Mouse (Mus musculus) frontal cortex, postnatal 36 days (tissue): ENCODE data around the gene Cdc42bpa.

ENCODE experiments used
- DNase-seq, 2 experiments: peaks; one replicate each; pipeline ENCODE4 v3.0.0; 2022; ENCODE audit warnings: low spot score in 2 of 2

Cdc42bpa gene

GRCm38 (mm10) chr1:179959721-179960542, at the start of gene Cdc42bpa:
Gene Cdc42bpa (plus strand): TSS chr1:179960472.
- DNase-seq, result peak; percentile 56 to 68

- DNase-seq, result no peak
Observed at GRCm38 (mm10) chr1:179913471-179913870, 46.8 kb upstream of the Cdc42bpa start.

- DNase-seq, result no peak
Observed at GRCm38 (mm10) chr1:179917036-179917435, 43.2 kb upstream of the Cdc42bpa start.

- DNase-seq, result no peak
Observed at GRCm38 (mm10) chr1:179917481-179917880, 42.8 kb upstream of the Cdc42bpa start.

- no peak for DNase-seq
Observed at GRCm38 (mm10) chr1:179919656-179920436, 40.4 kb upstream of the Cdc42bpa start.

GRCm38 (mm10) chr1:179923661-179924405, 36.4 kb upstream of the Cdc42bpa start:
- DNase-seq, result peak in 1 of 2 experiments; percentile 23

- DNase-seq, result no peak
Observed at GRCm38 (mm10) chr1:179926240-179926639, 34.0 kb upstream of the Cdc42bpa start.

GRCm38 (mm10) chr1:179927102-179927501, 33.2 kb upstream of the Cdc42bpa start:
- no peak for DNase-seq

- DNase-seq, result no peak
Observed at GRCm38 (mm10) chr1:179928822-179929221, 31.4 kb upstream of the Cdc42bpa start.

GRCm38 (mm10) chr1:179931247-179931646, 29.0 kb upstream of the Cdc42bpa start:
- no peak for DNase-seq

GRCm38 (mm10) chr1:179934064-179934463, 26.2 kb upstream of the Cdc42bpa start:
- no peak for DNase-seq

GRCm38 (mm10) chr1:179940071-179940786, 20.0 kb upstream of the Cdc42bpa start:
- DNase-seq, result peak; percentile 35 to 49

- DNase-seq, result no peak
Observed at GRCm38 (mm10) chr1:179940787-179941352, 19.4 kb upstream of the Cdc42bpa start.

- DNase-seq, result no peak
Observed at GRCm38 (mm10) chr1:179945017-179945416, 15.3 kb upstream of the Cdc42bpa start.

GRCm38 (mm10) chr1:179946616-179947015, 13.7 kb upstream of the Cdc42bpa start:
- DNase-seq, result no peak

- no peak for DNase-seq
Observed at GRCm38 (mm10) chr1:179947653-179948052, 12.6 kb upstream of the Cdc42bpa start.

GRCm38 (mm10) chr1:179951597-179951996, 8.7 kb upstream of the Cdc42bpa start:
- no peak for DNase-seq

- no peak for DNase-seq
Observed at GRCm38 (mm10) chr1:179953251-179953650, 7.0 kb upstream of the Cdc42bpa start.

- no peak for DNase-seq
Observed at GRCm38 (mm10) chr1:179957431-179957830, 2.8 kb upstream of the Cdc42bpa start.

GRCm38 (mm10) chr1:179958871-179959720, 1.2 kb upstream of the Cdc42bpa start:
- DNase-seq, result peak; percentile 51 to 58
